Mouse (Mus musculus): Measurements from ENCODE around the gene Tpgs1. TPM values are rescaled to one million over a fixed set of nuclear protein-coding genes. Genes with fewer than 3 reads are reported as not detected.

The Tpgs1 gene
- polyA plus RNA-seq, 1 experiment from 2014 or later, result 76.6 TPM

DNA sequence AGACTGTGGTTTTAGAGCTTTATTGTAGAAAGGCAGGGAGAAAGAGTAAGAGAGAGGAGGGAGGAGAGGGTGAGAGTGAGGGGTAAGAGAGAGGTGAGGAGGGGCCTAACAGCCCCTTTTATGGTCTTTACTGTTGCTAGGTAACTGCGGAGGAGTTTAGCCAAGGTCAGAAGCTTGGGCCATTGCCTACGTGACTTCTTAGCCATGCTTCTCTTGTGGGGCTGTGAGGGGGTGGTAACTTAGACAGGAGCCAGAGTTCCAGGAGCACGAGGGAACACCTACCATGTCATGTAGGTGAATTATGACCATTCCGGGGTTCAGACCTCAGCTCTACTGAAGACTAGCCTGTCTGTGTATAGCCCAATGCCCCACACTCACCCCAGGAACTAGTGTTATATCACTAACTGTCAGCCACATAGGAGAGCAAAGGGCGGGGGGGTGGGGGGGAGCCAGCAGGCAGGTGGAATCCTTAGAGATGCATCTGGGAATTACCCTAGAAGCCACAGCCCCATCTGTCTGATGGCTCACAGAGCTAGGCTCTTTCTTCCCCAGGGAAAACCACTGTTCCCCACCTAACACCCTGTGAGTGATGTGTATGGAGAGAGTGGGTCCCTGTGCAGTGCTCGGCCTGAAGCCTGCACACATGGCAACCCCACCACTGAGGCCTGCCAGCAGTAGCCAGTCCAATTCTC is 2.4 kb downstream of the Tpgs1 start:
- DNase-seq (ENCODE audit: low spot score), result no peak
- peaks cover 6% of the 10 kb centered on the region for H3K27me3 ChIP-seq (ENCODE audit: insufficient read depth, poor library complexity, severe bottlenecking)
- peak overlapping the region; percentile 66 for H3K27ac ChIP-seq
- peak overlapping the region; percentile 77 for H3K4me3 ChIP-seq
- H3K9me3 ChIP-seq, result 0 out of 2 replicates have a peak, but pooled peaks cover 3% of the 10 kb centered on the region
- 71% methylated on average over 6 of the region's 6 CpGs for WGBS
- peaks cover 44% of the 10 kb centered on the region for H3K36me3 ChIP-seq
- H3K4me1 ChIP-seq (replicated peaks), result peaks cover 39% of the 10 kb centered on the region

DNA sequence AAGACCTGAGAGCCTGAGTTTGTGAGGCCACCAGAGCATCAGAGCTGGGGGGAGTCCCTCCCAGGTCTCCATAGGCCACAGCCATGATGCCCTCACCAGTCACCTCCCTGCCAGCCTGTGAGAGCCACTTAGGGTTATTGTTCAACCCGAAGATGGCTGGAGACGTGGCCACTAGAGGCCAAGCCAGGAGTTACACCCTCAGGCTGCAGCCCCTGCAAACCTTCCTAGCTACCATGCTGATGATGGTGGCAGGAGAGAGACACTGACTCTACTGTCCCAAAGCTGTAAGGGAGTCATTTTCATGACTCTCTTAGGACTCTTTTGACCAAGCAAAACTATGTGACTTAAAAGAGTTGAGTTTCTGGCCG is 2.9 kb downstream of the Tpgs1 start:
- 69% methylated on average over 3 of the region's 3 CpGs for WGBS
- Histone ChIP-seq H3K27ac (peak overlapping the region; percentile 66), H3K9me3 (0 out of 2 replicates have a peak, but pooled peaks cover 3% of the 10 kb centered on the region), H3K27me3 (ENCODE audit: insufficient read depth, poor library complexity, severe bottlenecking) (peaks cover 6% of the 10 kb centered on the region), H3K36me3 (peaks cover 46% of the 10 kb centered on the region), H3K4me1 (replicated peaks) (peaks cover 39% of the 10 kb centered on the region), H3K4me3 (peak overlapping the region; percentile 16)
- no peak for DNase-seq (ENCODE audit: low spot score)

DNA sequence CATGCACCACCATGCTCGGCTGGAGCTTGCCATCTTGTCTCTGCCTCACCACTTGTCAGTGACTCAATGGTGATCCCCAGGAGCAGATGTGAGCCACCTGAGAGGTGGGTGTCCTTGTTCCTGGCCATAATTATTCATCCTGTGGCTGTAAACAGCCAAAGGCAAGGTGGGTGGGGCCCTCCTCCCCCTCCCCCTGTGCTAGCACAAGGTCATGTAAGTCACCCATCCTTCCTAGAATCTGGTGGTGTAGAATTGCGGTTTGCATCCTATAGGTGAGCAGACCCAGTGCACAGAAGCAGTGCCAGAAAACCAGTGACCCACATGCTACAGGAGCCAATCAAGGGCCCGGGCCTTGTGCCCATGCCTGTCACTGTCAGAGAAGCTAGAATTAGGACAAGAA is 3.9 kb downstream of the Tpgs1 start:
- peaks cover 46% of the 10 kb centered on the region for H3K36me3 ChIP-seq
- no peak overlapping the region for H3K27ac ChIP-seq
- no peak for DNase-seq (ENCODE audit: low spot score)
- peaks cover 38% of the 10 kb centered on the region for H3K4me1 ChIP-seq (replicated peaks)
- H3K27me3 ChIP-seq (ENCODE audit: insufficient read depth, poor library complexity, severe bottlenecking), result peaks cover 6% of the 10 kb centered on the region
- H3K9me3 ChIP-seq, result 0 out of 2 replicates have a peak, but pooled peaks cover 3% of the 10 kb centered on the region
- WGBS, result 87% methylated on average over 3 of the region's 3 CpGs
- H3K4me3 ChIP-seq, result no peak overlapping the region

DNA sequence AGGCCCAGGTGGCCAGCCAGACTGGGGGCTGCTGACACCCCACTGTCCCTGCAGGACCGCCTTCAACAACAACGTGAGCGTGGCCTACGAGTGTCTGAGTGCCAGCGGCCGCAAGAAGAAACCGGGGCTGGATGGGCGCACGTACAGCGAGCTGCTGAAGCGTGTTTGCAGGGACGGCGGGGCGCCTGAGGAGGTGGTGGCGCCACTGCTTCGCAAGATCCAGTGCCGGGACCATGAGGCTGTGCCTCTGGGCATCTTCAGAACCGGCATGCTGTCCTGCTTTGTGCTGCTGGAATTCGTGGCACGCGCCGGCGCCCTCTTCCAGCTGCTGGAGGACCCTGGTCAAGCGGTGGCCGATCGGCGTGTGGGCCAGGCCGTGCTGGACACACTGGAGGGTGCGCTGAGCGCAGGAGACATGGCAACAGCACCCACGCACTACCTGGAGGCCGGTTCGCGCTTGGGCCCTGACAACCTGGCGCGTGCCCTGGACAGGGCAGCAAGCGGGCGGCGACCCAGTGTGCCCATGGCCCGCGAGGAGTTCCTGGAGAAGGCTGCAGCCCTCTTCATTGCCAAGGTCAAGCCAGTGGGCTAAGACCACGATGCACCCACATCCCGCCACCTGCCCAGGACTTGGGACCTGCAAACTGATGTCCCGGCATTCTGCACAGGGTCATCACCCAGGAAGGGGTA is 6.3 kb downstream of the Tpgs1 start:
- 0 out of 2 replicates have a peak, but pooled peaks cover 3% of the 10 kb centered on the region for H3K9me3 ChIP-seq
- 50% methylated on average over 44 of the region's 44 CpGs for WGBS
- no peak overlapping the region for H3K27ac ChIP-seq
- H3K36me3 ChIP-seq, result peaks cover 46% of the 10 kb centered on the region
- DNase-seq (ENCODE audit: low spot score), result no peak
- peaks cover 26% of the 10 kb centered on the region for H3K4me1 ChIP-seq (replicated peaks)
- 0 out of 2 replicates have a peak overlapping the region, but pooled peaks have one; percentile 2 for H3K4me3 ChIP-seq
- H3K27me3 ChIP-seq (ENCODE audit: insufficient read depth, poor library complexity, severe bottlenecking), result peaks cover 6% of the 10 kb centered on the region

DNA sequence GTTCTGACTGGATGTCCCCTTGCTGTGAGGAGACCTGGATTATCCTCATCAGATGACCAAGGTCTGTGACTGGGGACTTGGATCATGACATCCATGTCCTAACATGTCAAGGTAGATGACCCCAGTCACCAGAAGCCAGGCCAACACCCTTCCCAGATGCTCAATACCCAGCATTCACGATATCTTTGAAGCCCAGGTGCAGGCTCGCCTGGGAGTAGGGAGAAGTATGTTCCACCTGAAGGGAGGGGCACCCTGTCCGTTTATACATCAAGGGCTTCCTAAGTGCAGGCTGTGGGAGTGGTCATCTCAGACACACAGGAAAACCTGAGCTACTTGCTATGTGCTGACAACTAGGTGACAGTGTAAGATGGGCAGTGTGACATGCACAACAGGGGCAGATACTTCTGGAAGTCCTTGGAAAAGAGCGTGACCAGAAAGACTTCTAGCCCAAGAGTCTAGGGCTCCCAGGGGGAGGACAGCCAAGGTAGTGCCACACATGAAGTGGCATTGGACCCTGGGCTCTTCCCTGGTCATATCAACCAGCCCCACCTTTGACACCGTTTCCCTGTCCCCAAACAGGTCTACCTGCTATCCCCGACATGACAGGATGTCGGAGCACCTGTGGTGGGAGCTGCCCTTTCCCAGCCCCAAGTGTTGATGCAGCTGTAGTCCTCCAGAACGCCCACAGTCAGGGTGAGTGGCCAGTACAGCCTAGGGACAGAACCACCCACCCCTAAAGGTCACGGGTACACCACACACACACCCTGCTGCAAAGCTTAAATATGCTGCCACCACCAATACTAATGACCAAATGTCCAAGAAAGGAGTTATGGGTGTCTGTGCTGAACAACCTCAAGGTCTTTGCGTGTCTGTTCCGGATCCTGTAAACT is 11.7 kb downstream of the Tpgs1 start:
- Histone ChIP-seq H3K36me3 (peaks cover 29% of the 10 kb centered on the region), H3K27ac (peak overlapping the region; percentile 90), H3K9me3 (no peaks in the 10 kb centered on the region), H3K27me3 (ENCODE audit: insufficient read depth, poor library complexity, severe bottlenecking) (peaks cover 2% of the 10 kb centered on the region), H3K4me1 (replicated peaks) (peaks cover 37% of the 10 kb centered on the region), H3K4me3 (peak overlapping the region; percentile 96)
- DNase-seq (ENCODE audit: low spot score), result no peak
- WGBS, result 40% methylated on average over 11 of the region's 11 CpGs

DNA sequence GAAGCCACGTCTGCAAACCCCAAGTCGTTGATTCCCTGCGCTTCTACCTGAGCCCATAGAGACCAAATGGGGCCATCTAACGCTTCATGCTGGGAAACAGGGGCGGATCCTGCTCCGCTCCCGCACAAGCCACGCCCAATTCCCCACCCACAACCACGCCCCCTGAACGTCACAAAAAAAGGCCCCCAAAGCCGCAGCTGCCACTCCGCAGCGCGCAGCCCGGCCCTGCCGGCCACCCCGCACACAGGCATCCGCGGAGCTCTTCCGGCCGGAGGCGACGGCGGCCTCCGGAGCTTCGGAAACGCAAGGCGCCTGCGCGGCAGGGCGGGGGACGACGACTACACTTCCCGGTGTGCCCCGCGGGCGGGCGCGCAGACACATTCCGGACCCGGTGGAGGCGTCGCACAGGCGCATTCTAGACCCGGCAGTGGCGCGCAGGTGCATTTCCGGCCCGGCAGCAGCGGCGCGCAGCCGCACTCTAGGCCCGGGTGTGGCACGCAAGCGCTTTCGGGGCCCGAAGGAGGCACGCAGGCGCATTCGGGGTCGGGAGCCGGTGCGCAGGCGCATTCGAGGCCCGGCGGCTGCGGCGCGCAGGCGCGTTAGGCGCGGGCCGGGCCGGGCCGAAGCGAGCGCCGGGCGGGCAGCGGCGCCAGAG is 12.5 kb downstream of the Tpgs1 start, which contains the start of gene Cdc34:
Gene Cdc34 (plus strand): TSS at position 605 of the 655 bp plus-strand sequence.
- Histone ChIP-seq H3K4me1 (replicated peaks) (peaks cover 34% of the 10 kb centered on the region), H3K27me3 (ENCODE audit: insufficient read depth, poor library complexity, severe bottlenecking) (no peaks in the 10 kb centered on the region), H3K9me3 (no peaks in the 10 kb centered on the region), H3K4me3 (peak within 1 kb of the TSS; percentile 96), H3K36me3 (peaks cover 31% of the 10 kb centered on the region), H3K27ac (peak within 1 kb of the TSS; percentile 90)
- DNase-seq (ENCODE audit: low spot score), result peak; percentile 99
- under 1% methylated on average over 83 of the region's 84 CpGs for WGBS

DNA sequence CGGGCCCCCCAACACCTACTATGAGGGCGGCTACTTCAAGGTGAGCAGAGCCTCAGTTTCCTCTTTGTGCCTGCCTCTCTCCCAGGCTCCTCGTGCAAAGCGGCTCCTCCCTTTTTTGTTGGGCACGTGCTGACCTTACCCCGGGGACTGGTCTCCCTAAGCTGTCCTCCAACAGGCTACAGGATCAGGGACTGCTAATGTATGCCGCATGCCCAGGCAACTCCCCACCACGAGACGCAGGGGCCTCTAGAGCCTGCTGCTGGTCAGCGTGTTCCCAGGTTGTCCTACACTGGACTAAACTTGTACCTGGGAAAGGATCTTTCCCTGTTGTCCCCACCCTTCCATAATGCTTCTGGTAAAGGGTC is 13.4 kb downstream of the Tpgs1 start:
- peak; percentile 37 for DNase-seq (ENCODE audit: low spot score)
- Histone ChIP-seq H3K4me3 (peak overlapping the region; percentile 96), H3K27me3 (ENCODE audit: insufficient read depth, poor library complexity, severe bottlenecking) (no peaks in the 10 kb centered on the region), H3K9me3 (no peaks in the 10 kb centered on the region), H3K4me1 (replicated peaks) (peaks cover 34% of the 10 kb centered on the region), H3K36me3 (peaks cover 39% of the 10 kb centered on the region), H3K27ac (peak overlapping the region; percentile 90)
- WGBS, result 0% methylated on average over 10 of the region's 10 CpGs

DNA sequence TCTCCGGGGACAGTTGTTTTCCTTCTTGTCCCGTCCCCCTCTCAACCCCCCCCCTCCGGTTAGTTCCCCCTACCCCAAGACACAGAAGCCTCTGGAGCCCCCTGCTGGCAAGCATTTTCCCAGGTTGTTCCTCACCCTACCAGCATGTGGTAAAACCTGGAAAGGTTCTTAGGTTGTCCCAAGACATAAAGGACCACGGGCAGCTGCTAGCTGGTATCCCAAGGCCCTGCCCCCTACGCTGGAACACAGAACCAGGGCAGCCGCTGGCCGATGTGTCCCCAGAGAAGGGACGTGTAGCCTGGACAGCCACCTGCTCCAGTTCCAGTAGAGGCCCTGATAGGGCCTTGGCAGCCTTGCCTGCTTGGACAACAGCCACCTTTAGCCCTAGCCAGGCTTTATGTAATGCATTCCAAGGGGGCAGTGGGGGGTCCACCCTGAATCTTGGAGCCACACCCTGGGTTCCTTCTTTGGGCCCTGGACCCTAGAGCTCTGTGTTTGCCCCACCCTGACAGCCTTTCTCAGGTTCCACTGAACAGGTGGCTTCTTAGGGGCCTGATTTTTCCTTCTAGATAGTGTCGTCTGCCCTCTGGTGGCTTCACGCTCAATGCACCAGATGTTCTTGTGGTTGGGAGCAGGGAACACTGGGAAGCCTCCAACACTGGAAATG is 13.9 kb downstream of the Tpgs1 start:
- Histone ChIP-seq H3K4me1 (replicated peaks) (peaks cover 34% of the 10 kb centered on the region), H3K9me3 (no peaks in the 10 kb centered on the region), H3K36me3 (peaks cover 44% of the 10 kb centered on the region), H3K4me3 (peak overlapping the region; percentile 96), H3K27ac (peak overlapping the region; percentile 90), H3K27me3 (ENCODE audit: insufficient read depth, poor library complexity, severe bottlenecking) (no peaks in the 10 kb centered on the region)
- 6% methylated on average over 10 of the region's 10 CpGs for WGBS
- DNase-seq (ENCODE audit: low spot score), result peak; percentile 60

DNA sequence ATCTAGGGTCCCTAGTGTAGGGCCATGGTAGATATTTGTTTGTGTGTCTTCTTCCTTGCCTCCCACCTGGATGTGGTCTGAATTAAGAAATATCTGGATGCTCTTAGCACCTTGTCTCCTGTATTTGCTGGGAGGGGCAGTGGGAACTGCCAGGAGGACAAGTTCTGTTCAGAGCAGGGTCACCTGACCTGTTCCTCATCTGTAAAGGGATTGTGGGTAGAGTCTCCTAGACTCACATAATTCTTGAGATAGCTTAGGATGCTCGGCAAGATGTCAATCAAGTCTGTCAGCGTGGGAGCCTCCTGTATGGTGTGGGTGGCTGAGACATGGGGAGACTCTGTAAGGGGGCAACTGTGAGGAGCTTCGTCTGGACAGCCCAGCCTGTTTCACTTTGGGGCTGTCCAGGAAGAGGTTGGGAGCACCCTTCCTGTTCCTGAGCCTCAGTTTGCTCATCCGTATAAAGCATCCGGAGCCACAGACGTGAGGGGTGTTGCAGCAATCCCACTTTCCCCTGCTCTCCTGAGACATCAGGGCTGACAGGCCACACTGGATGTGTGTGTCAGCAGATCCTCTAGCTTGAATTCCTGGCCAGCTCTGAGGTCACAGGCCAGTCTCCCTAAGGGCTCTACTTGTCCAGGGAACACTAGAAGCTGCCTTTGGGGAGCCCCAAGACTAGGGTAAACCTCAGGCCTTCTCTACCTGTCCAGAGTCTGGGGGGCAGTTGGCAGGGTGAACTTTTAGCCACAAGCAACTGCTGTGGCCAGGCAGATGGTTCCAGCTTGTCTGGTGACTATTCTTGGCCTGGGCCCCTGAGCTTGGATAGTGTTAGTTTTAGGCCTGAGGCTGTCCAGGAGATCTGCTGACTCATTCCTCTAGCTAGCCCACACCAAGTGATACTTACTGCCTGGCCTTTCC is 14.8 kb downstream of the Tpgs1 start:
- Histone ChIP-seq H3K36me3 (peaks cover 54% of the 10 kb centered on the region), H3K4me3 (peak overlapping the region; percentile 96)

DNA sequence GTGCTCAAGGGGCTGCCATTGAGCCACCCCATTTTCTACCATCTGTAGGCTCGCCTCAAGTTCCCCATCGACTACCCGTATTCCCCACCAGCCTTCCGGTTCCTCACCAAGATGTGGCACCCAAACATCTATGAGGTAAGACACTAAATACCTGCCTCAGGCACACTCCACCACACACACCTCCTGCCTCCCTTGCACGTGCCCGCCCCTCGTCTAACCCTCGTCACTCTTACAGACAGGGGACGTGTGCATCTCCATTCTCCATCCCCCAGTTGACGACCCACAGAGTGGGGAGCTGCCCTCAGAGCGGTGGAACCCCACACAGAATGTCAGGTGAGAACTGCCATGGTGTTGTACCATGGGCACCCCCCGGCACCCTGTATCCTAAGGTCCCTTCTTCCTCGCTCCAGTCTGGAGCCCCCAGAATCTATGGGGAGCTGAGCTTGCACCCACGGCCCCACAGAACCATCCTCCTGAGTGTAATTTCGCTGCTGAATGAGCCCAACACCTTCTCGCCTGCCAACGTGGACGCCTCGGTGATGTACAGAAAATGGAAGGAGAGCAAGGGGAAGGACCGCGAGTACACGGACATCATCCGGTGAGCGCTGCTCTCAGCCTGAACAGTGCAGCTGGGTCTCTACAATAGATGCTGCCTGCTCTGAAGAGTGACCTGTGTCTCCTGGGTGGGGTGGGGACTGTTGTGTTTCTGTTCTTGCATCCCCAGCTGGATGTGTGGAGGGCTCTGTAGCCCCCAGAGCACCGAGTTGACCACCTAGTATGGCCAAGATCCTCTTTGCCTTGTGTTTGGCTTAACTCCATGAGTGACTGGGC is 15.8 kb downstream of the Tpgs1 start:
- no peak overlapping the region for H3K4me3 ChIP-seq
- no peak overlapping the region for H3K27ac ChIP-seq
- H3K9me3 ChIP-seq, result no peaks in the 10 kb centered on the region
- H3K36me3 ChIP-seq, result peaks cover 64% of the 10 kb centered on the region
- no peaks in the 10 kb centered on the region for H3K27me3 ChIP-seq (ENCODE audit: insufficient read depth, poor library complexity, severe bottlenecking)
- WGBS, result 95% methylated on average over 25 of the region's 25 CpGs
- DNase-seq (ENCODE audit: low spot score), result no peak
- H3K4me1 ChIP-seq (replicated peaks), result peaks cover 34% of the 10 kb centered on the region

More for the DNA sequence above, 14.8 kb downstream of the Tpgs1 start:
- WGBS, result 90% methylated on average over 6 of the region's 6 CpGs
- no peak for DNase-seq (ENCODE audit: low spot score)
- no peaks in the 10 kb centered on the region for H3K9me3 ChIP-seq
- H3K4me1 ChIP-seq (replicated peaks), result peaks cover 34% of the 10 kb centered on the region
- H3K27me3 ChIP-seq (ENCODE audit: insufficient read depth, poor library complexity, severe bottlenecking), result no peaks in the 10 kb centered on the region
- H3K27ac ChIP-seq, result peak overlapping the region; percentile 90; the same call in 1 of the 2 replicates

Measured in hindbrain, embryonic 10.5 days (tissue).